Mouse (Mus musculus) limb, embryonic 14.5 days (tissue): ENCODE measurements around the gene Tmem255a. TPM values are rescaled to one million over a fixed set of nuclear protein-coding genes. Genes with fewer than 3 reads are reported as not detected.

Experiments
- ATAC-seq: fragments of 200-750 bp; cut with Nextera tagmentation; 2 replicates; pipeline ENCODE4 v1.8.0; 2017; ENCODE audit warnings: low read depth, moderate number of reproducible peaks, moderate TSS enrichment; ENCODE audit not compliant: low FRiP score
- DNase-seq: peaks from one replicate; pipeline ENCODE4 v3.0.0-alpha.2; 2015; ENCODE audit warnings: low spot score
- H3K27ac ChIP-seq: fragments of 300-500 bp; sonication (generic); replicated peaks from 2 replicates; pipeline ENCODE4 v1.5.1; 2014; ENCODE audit warnings: low read depth, mild to moderate bottlenecking, low read length, moderate library complexity, mixed read lengths
- H3K27me3 ChIP-seq: fragments of 300-500 bp; sonication (generic); 2 replicates; pipeline ENCODE4 v1.6.1; 2014; ENCODE audit warnings: low read length, mixed read lengths; ENCODE audit not compliant: control insufficient read depth, insufficient read depth
- H3K36me3 ChIP-seq: fragments of 300-500 bp; sonication (generic); 2 replicates; pipeline ENCODE4 v1.6.1; 2014; ENCODE audit warnings: mild to moderate bottlenecking, low read length, moderate library complexity, mixed read lengths; ENCODE audit not compliant: control insufficient read depth, insufficient read depth
- H3K4me1 ChIP-seq: fragments of 300-500 bp; sonication (generic); 2 replicates; pipeline ENCODE4 v1.6.1; 2014; ENCODE audit warnings: antibody characterized with exemption, low read length, mixed read lengths; ENCODE audit not compliant: control insufficient read depth, insufficient read depth
- H3K4me2 ChIP-seq: fragments of 300-500 bp; sonication (generic); replicated peaks from 2 replicates; pipeline ENCODE4 v1.6.1; 2014; ENCODE audit warnings: low read depth, mild to moderate bottlenecking, low read length, moderate library complexity; ENCODE audit not compliant: severe bottlenecking
- H3K4me3 ChIP-seq: fragments of 300-500 bp; sonication (generic); replicated peaks from 2 replicates; pipeline ENCODE4 v1.5.1; 2014; ENCODE audit warnings: low read length
- H3K9ac ChIP-seq: fragments of 300-500 bp; sonication (generic); 2 replicates; pipeline ENCODE4 v1.6.1; 2014; ENCODE audit warnings: mild to moderate bottlenecking, low read depth, low read length, moderate library complexity; ENCODE audit not compliant: severe bottlenecking
- H3K9me3 ChIP-seq: fragments of 300-500 bp; sonication (generic); 2 replicates; pipeline ENCODE4 v1.6.1; 2016; ENCODE audit warnings: low read length; ENCODE audit not compliant: control insufficient read depth
- POLR2A ChIP-seq: fragments of 200-500 bp; IDR thresholded peaks from 2 replicates; pipeline ENCODE4 v1.8.0; 2012; ENCODE audit warnings: inconsistent platforms, mild to moderate bottlenecking, moderate library complexity, borderline replicate concordance; ENCODE audit not compliant: insufficient read depth, insufficient read length; ENCODE audit errors: extremely low read depth
- WGBS: fragments of 180-500 bp; shearing (Covaris S2); extraction: QIAGEN DNeasy Blood & Tissue Kit; methylation state at CpG from one replicate; pipeline ENCODE4 v1.1.7; 2014; 5-methylcytosine and 5-hydroxymethylcytosine counted together
- polyA plus RNA-seq, 2 experiments: library from polyadenylated mRNA; depleted of rRNA in 1 of 2; stranded (reverse) in 1 of 2; unstranded in 1 of 2; fragments of >200 nt; fragmentation: Nextera tagmentation in 1 of 2; extraction: Ambion mirVana in 1 of 2; gene quantifications; 2 replicates each; pipeline versions ENCODE4 v1.2.1 to v1.2.3; 2012 to 2014

Gene Tmem255a
- polyA plus RNA-seq, 2 experiments, result 26.0 to 37.7 TPM

DNA sequence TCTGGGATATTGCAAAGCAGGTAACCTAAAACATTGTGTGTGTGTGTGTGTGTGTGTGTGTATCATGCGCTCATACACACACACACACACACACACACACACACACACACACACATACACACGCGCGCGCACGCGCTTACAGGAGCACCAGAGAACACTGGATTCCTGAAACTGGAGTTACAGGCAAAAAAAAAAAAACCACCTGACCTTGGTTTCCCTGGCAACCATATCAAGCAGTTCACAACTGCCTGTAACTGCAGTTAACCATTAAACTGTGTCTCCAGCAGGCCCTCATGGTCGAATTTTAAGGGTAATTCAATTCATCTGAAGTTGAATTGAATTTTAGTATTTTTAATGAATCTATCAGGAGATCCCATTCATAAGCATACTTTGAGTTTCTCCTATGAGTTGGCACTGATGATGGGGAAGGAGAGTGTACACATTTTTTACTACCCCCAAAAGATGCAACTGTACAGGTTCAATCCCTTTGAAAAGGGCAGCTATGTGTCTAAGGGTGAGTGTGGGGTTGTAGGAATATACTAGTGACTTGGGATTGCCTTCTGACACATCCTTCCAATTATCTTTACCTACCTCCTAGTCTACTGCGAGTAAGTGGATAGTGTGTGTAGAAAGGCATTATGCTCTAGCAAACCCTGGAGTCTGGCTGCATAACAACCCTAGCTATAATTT is 35.1 kb downstream of the Tmem255a start:
- TF ChIP-seq POLR2A, result no peak
- DNase-seq, result peak; percentile 2
- H3K9ac ChIP-seq, result no peak overlapping the region
- H3K4me1 ChIP-seq, result no peaks in the 10 kb centered on the region
- H3K4me2 ChIP-seq, result no peak overlapping the region
- H3K4me3 ChIP-seq, result no peak overlapping the region
- 0 out of 2 replicates have a peak, but pooled peaks have one; percentile 15 for ATAC-seq
- 68% methylated on average over 9 of the region's 9 CpGs for WGBS
- 0 out of 2 replicates have a peak overlapping the region, but pooled peaks have one; percentile 5 for H3K27ac ChIP-seq
- H3K27me3 ChIP-seq, result no peaks in the 10 kb centered on the region
- H3K9me3 ChIP-seq, result no peaks in the 10 kb centered on the region
- no peaks in the 10 kb centered on the region for H3K36me3 ChIP-seq

- Histone ChIP-seq H3K9ac (no peak overlapping the region), H3K4me2 (no peak overlapping the region), H3K27me3 (no peaks in the 10 kb centered on the region), H3K27ac (no peak overlapping the region), H3K4me3 (no peak overlapping the region), H3K36me3 (no peaks in the 10 kb centered on the region), H3K4me1 (no peaks in the 10 kb centered on the region), H3K9me3 (no peaks in the 10 kb centered on the region)
- WGBS, result 88% methylated on average over 1 of the region's 1 CpGs
- no peak for ATAC-seq
- TF ChIP-seq POLR2A, result no peak
- no peak for DNase-seq
Measured at GRCm38 (mm10) chrX:38207392-38207791, 44.8 kb downstream of the Tmem255a start.

GRCm38 (mm10) chrX:38201816-38202215 is 50.4 kb downstream of the Tmem255a start:
- 59% methylated on average over 2 of the region's 2 CpGs for WGBS
- H3K4me1 ChIP-seq, result no peaks in the 10 kb centered on the region

GRCm38 (mm10) chrX:38190458-38190764 is 61.8 kb downstream of the Tmem255a start:
- Histone ChIP-seq H3K9ac (peak overlapping the region; percentile 81), H3K9me3 (no peaks in the 10 kb centered on the region), H3K4me3 (peak overlapping the region; percentile 59), H3K4me2 (peak overlapping the region; percentile 58), H3K36me3 (0 out of 2 replicates have a peak, but pooled peaks cover 3% of the 10 kb centered on the region), H3K4me1 (no peaks in the 10 kb centered on the region), H3K27ac (peak overlapping the region; percentile 73), H3K27me3 (no peaks in the 10 kb centered on the region)
- no peak for TF ChIP-seq POLR2A
- ATAC-seq (no peak), DNase-seq (no peak)
- WGBS, result 36% methylated on average over 3 of the region's 3 CpGs

More at GRCm38 (mm10) chrX:38201816-38202215, 50.4 kb downstream of the Tmem255a start:
- DNase-seq (peak; percentile 22), ATAC-seq (no peak)
- Histone ChIP-seq H3K4me2 (no peak overlapping the region), H3K27me3 (no peaks in the 10 kb centered on the region), H3K9ac (no peak overlapping the region), H3K4me3 (no peak overlapping the region), H3K36me3 (no peaks in the 10 kb centered on the region), H3K9me3 (no peaks in the 10 kb centered on the region), H3K27ac (no peak overlapping the region)
- TF ChIP-seq POLR2A, result no peak

DNA sequence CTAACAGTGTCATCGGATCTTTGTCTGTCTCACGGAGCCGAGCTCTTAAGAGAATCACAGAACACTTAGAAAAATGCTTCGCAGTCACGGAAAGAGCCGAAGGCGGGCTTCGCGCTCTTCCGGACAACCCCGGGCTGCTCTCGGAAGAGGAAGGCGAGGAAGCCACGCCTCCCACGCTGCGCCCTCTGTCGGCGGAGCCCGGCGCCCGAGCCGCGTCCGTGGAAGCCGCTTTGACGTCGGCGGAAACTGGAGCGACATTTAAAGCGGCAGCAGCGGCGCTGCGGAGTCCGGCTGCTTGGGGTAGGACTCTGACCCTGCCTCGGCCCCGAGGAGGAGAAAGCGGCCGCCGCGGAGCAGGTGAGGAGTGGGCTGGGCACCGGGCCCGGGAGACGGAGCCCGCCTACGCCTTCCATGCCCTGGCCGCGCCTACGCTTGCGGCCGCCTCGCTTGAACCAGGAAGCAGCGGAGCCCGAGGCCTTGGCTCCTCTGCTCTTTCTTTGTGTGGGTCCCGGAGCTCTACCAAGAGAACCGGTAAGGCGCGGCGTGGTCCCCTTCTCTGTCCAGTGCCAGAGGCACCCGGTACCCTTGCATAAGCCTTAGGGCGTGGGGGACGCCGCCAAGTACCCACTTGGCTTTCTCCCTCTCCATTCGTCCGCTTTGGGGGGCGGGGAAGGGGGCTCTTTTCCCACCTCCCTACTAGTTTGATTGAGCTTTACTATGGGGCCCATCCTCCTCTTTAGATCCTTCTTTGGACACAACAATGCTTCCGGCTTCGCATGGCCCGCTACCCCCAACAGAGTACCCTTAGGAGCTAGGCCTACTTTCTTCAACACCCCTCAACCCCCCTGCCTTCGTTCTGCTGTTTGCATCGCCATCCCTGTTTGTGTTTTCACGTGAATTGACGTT is 62.4 kb downstream of the Tmem255a start, which contains the start of gene Zbtb33:
Gene Zbtb33, plus strand, starts transcription at position 242 of the 906 bp plus-strand sequence.
- Histone ChIP-seq H3K27me3 (no peaks in the 10 kb centered on the region), H3K36me3 (0 out of 2 replicates have a peak, but pooled peaks cover 3% of the 10 kb centered on the region), H3K4me2 (peak within 1 kb of the TSS; percentile 58), H3K4me3 (peak within 1 kb of the TSS; percentile 59), H3K9me3 (no peaks in the 10 kb centered on the region), H3K27ac (peak within 1 kb of the TSS; percentile 73), H3K9ac (peak within 1 kb of the TSS; percentile 81), H3K4me1 (no peaks in the 10 kb centered on the region)
- peak; percentile 95 for ATAC-seq
- 17% methylated on average over 52 of the region's 72 CpGs for WGBS
- TF ChIP-seq POLR2A, result no peak
- peak; percentile 84 for DNase-seq
